Mouse (Mus musculus) forebrain, embryonic 15.5 days (tissue): ENCODE data around the gene Hspa5. TPM values are rescaled to one million over a fixed set of nuclear protein-coding genes. Genes with fewer than 3 reads are reported as not detected.
"Not testable (repeated sequence)": the region's sequence is repeated elsewhere in the genome, so short reads cannot be mapped to it uniquely, and the experiment has no call there.

Source experiments
- ATAC-seq: fragments of 200-750 bp; cut with Nextera tagmentation; replicated peaks from 2 replicates; pipeline ENCODE4 v1.8.0; 2017; ENCODE audit warnings: mild to moderate bottlenecking, moderate TSS enrichment, moderate library complexity
- H3K27ac ChIP-seq: fragments of 300-500 bp; sonication (generic); replicated peaks from 2 replicates; pipeline ENCODE4 v1.5.1; 2015; ENCODE audit warnings: mild to moderate bottlenecking, inconsistent platforms
- H3K27me3 ChIP-seq: fragments of 300-500 bp; sonication (generic); 2 replicates; pipeline ENCODE4 v1.6.1; 2015; ENCODE audit warnings: inconsistent platforms
- H3K36me3 ChIP-seq: fragments of 300-500 bp; sonication (generic); 2 replicates; pipeline ENCODE4 v1.6.1; 2015; ENCODE audit warnings: mild to moderate bottlenecking, inconsistent platforms
- H3K4me1 ChIP-seq: fragments of 300-500 bp; sonication (generic); 2 replicates; pipeline ENCODE4 v1.6.1; 2015; ENCODE audit warnings: inconsistent platforms
- H3K4me2 ChIP-seq: fragments of 300-500 bp; sonication (generic); replicated peaks from 2 replicates; pipeline ENCODE4 v1.6.1; 2015; ENCODE audit warnings: mild to moderate bottlenecking, inconsistent platforms
- H3K4me3 ChIP-seq: fragments of 300-500 bp; sonication (generic); 2 replicates; pipeline ENCODE4 v1.5.1; 2015; ENCODE audit warnings: mild to moderate bottlenecking, inconsistent platforms
- H3K9ac ChIP-seq: fragments of 300-500 bp; sonication (generic); replicated peaks from 2 replicates; pipeline ENCODE4 v1.6.1; 2015; ENCODE audit warnings: mild to moderate bottlenecking, inconsistent platforms
- H3K9me3 ChIP-seq: fragments of 300-500 bp; sonication (generic); 2 replicates; pipeline ENCODE4 v1.6.1; 2016; ENCODE audit warnings: inconsistent platforms
- WGBS: fragments of 180-500 bp; shearing (Covaris S2); methylation state at CpG from one replicate; pipeline ENCODE4 v1.1.7; 2015; ENCODE audit warnings: mixed read lengths; 5-methylcytosine and 5-hydroxymethylcytosine counted together
- polyA plus RNA-seq: library from polyadenylated mRNA; unstranded; fragments of >200 nt; fragmentation: Nextera tagmentation; extraction: Ambion mirVana; gene quantifications from 2 replicates; pipeline ENCODE4 v1.2.1, GENCODE M21; 2015

The Hspa5 gene
- polyA plus RNA-seq, 1 experiment from 2014 or later = 395 TPM

DNA sequence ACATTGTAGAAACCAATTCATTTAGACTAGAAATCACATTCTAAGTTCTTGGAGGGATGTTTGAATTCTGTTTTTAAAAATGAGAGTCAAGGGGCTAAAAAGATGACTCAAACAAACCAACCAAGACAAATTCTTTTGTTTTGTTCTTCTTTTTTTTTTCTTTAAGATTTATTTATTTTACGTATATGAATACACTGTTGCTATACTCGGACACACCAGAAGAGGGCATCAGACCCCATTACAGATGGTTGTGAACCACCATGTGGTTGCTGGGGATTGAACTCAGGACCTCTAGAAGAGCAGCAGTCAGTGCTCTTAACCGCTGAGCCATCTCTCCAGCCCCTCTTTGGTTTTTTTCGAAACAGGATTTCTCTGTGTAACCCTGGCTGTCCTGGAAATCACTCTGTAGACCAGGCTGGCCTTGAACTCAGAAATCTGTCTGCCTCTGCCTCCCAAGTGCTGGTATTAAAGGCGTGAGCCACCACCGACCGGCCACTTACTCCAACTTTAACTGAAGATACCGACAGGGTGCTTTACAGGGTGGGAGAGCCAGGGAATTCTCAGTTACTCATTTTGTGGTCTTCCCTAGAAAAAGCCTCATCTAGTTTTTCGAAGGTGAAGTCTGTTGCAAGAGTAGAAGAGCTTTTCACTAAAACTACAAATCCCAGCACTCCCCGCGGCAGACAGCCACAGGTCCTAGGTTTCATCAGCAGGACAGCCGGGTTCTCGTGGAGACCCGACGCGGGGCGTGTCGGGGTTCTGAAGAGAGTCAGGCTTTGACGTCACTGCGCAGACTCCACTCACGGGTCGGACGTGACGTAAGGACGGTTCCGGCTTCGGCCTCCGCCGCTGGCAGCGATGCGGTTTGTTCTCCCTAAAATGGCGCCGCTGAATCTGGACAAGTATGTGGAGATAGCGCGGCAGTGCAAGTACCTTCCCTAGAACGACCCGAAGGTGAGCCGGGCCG is 30.0 kb downstream of the Hspa5 start:
- Histone ChIP-seq H3K36me3 (peaks cover 12% of the 10 kb centered on the region), H3K4me3 (peak overlapping the region; percentile 74), H3K4me2 (peak overlapping the region; percentile 49), H3K4me1 (peaks cover 33% of the 10 kb centered on the region), H3K27me3 (no peaks in the 10 kb centered on the region), H3K27ac (peak overlapping the region; percentile 93), H3K9me3 (no peaks in the 10 kb centered on the region), H3K9ac (peak overlapping the region; percentile 84)
- 4% methylated on average over 39 of the region's 39 CpGs for WGBS
- peak; percentile 98 for ATAC-seq

GRCm38 (mm10) chr2:34802565-34803245 is 30.9 kb downstream of the Hspa5 start:
- WGBS = under 1% methylated on average over 32 of the region's 32 CpGs
- H3K9me3 ChIP-seq, H3K27me3 ChIP-seq: not testable (repeated sequence)
- peak overlapping the region; percentile 49 for H3K4me2 ChIP-seq
- peak overlapping the region; percentile 84 for H3K9ac ChIP-seq
- ATAC-seq = peak; percentile 55; the same call in 1 of the 2 replicates
- peaks cover 18% of the 10 kb centered on the region for H3K36me3 ChIP-seq
- H3K4me1 ChIP-seq = peaks cover 36% of the 10 kb centered on the region
- peak overlapping the region; percentile 93 for H3K27ac ChIP-seq
- H3K4me3 ChIP-seq = peak overlapping the region; percentile 74

- H3K9ac ChIP-seq = no peak overlapping the region
- no peaks in the 10 kb centered on the region for H3K27me3 ChIP-seq
- peaks cover 21% of the 10 kb centered on the region for H3K36me3 ChIP-seq
- no peaks in the 10 kb centered on the region for H3K9me3 ChIP-seq
- H3K4me2 ChIP-seq = peak overlapping the region; percentile 23
- ATAC-seq = no peak
- WGBS = 70% methylated on average over 3 of the region's 3 CpGs
- H3K4me3 ChIP-seq = peak overlapping the region; percentile 20
- peaks cover 36% of the 10 kb centered on the region for H3K4me1 ChIP-seq
- H3K27ac ChIP-seq = no peak overlapping the region
These were observed 32.0 kb downstream of the Hspa5 start for GRCm38 (mm10) chr2:34803746-34804145.

- WGBS = 99% methylated on average over 2 of the region's 2 CpGs
- Histone ChIP-seq H3K4me2 (no peak overlapping the region), H3K9ac (no peak overlapping the region), H3K9me3 (no peaks in the 10 kb centered on the region), H3K4me3 (no peak overlapping the region), H3K4me1 (peaks cover 32% of the 10 kb centered on the region), H3K27ac (no peak overlapping the region), H3K36me3 (peaks cover 22% of the 10 kb centered on the region), H3K27me3 (no peaks in the 10 kb centered on the region)
- ATAC-seq = no peak
These were observed 32.4 kb downstream of the Hspa5 start for GRCm38 (mm10) chr2:34804172-34804571.

DNA sequence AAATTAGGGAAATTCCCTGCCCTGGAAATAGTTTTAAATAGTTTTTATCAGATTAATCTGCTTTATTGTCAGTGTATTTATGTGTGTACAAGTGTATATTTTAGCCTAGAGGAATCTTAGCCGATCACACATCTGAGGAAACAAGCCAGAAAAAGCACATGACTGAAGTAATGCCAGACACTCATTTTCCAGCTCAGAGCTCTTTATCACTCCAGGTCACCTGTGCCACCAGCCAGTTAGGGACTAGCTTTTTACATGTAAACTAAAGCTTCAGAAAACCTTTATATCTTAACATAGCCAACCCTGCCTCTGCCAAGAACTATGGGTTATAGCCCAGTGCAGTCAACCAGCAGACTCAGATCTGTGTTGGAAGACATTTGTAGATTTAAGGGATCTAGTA is 33.0 kb downstream of the Hspa5 start:
- Histone ChIP-seq H3K9ac (no peak overlapping the region), H3K36me3 (peaks cover 28% of the 10 kb centered on the region), H3K4me1 (peaks cover 29% of the 10 kb centered on the region), H3K27me3 (no peaks in the 10 kb centered on the region), H3K4me3 (no peak overlapping the region), H3K9me3 (no peaks in the 10 kb centered on the region), H3K4me2 (no peak overlapping the region), H3K27ac (no peak overlapping the region)
- ATAC-seq = no peak
- 73% methylated on average over 1 of the region's 1 CpGs for WGBS

DNA sequence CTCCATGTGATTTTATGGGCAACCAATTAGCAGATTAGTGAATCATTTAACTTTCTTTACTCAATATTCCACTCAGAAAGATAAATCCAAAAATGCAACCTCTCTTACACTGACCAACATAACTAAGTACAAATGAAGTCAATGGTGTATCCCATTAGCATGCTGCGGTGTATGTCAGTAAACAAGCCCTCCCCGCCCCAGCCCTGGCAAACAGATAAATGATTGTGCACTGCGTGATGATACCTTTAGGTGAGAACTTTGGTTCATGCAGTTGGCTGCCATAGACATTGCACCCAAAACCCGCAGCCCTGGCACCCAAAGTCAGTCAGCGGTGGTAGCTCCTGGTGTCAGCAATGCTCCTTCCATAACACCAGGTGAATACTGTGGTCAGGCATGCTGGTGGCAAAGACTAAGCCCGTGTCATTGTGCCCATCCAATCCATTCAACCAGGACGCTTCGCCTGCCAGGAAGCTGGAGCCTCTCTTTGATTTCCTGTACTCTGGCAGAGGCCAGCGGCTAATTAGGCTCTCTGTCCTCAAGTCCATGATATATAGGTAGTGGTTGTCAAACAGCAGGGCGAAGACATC is 33.7 kb downstream of the Hspa5 start:
- no peak overlapping the region for H3K27ac ChIP-seq
- H3K27me3 ChIP-seq = no peaks in the 10 kb centered on the region
- H3K36me3 ChIP-seq = peaks cover 29% of the 10 kb centered on the region
- no peak overlapping the region for H3K4me2 ChIP-seq
- peaks cover 26% of the 10 kb centered on the region for H3K4me1 ChIP-seq
- 94% methylated on average over 10 of the region's 10 CpGs for WGBS
- no peak overlapping the region for H3K9ac ChIP-seq
- H3K9me3 ChIP-seq = no peaks in the 10 kb centered on the region
- H3K4me3 ChIP-seq = no peak overlapping the region
- ATAC-seq = no peak

DNA sequence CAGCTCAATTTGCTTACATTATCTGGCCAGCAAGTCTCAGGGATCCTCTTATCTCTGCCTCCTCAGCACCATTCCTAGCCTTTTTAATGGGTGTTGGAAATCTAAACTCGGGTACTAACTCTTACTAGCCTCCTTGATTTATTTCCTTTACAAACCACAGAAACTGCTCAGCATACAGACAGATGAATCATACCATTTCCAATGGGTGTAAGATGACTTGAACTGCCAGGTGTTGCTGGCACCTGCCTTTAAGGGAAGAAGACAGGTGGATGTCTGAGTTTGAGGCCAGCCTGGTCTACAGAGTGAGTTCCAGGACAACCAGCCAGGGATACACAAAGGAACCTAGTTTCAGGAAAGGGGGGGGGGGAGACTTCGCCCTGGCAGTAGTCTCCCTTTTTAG is 36.3 kb downstream of the Hspa5 start:
- Histone ChIP-seq H3K9ac (no peak overlapping the region), H3K4me2 (no peak overlapping the region), H3K27me3 (no peaks in the 10 kb centered on the region), H3K36me3 (peaks cover 47% of the 10 kb centered on the region), H3K27ac (no peak overlapping the region), H3K9me3 (no peaks in the 10 kb centered on the region), H3K4me3 (no peak overlapping the region), H3K4me1 (peaks cover 21% of the 10 kb centered on the region)
- no peak for ATAC-seq
- WGBS = 85% methylated on average over 2 of the region's 2 CpGs

GRCm38 (mm10) chr2:34809568-34809967 is 37.8 kb downstream of the Hspa5 start:
- Histone ChIP-seq H3K27me3 (no peaks in the 10 kb centered on the region), H3K9ac (no peak overlapping the region), H3K9me3 (no peaks in the 10 kb centered on the region), H3K4me1 (peaks cover 7% of the 10 kb centered on the region), H3K4me3 (no peak overlapping the region), H3K4me2 (no peak overlapping the region), H3K36me3 (peaks cover 54% of the 10 kb centered on the region), H3K27ac (no peak overlapping the region)
- WGBS = 88% methylated on average over 1 of the region's 1 CpGs
- no peak for ATAC-seq

DNA sequence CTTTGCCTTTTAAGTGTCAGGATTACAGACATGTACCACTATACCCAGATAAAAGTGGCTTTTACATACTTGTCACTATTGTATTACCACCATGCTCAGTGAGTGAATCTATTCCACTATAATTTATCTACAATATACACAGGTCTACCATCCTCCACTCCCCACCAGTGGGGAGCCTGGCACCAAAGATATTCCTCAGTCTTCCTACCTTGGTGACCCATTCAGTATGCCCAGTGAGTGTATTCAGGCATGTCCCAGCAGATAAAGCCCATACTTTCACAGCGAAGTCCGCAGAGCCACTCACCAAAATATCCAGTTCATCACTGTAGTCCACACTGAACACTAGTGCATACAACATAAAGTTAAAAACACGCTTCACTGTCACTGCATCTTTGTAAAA is 39.0 kb downstream of the Hspa5 start:
- Histone ChIP-seq H3K4me3 (no peak overlapping the region), H3K9me3 (no peaks in the 10 kb centered on the region), H3K4me1 (peaks cover 2% of the 10 kb centered on the region; the same call in 1 of the 2 replicates), H3K27me3 (no peaks in the 10 kb centered on the region), H3K4me2 (no peak overlapping the region), H3K27ac (no peak overlapping the region), H3K9ac (no peak overlapping the region), H3K36me3 (peaks cover 57% of the 10 kb centered on the region)
- 94% methylated on average over 3 of the region's 3 CpGs for WGBS
- no peak for ATAC-seq

DNA sequence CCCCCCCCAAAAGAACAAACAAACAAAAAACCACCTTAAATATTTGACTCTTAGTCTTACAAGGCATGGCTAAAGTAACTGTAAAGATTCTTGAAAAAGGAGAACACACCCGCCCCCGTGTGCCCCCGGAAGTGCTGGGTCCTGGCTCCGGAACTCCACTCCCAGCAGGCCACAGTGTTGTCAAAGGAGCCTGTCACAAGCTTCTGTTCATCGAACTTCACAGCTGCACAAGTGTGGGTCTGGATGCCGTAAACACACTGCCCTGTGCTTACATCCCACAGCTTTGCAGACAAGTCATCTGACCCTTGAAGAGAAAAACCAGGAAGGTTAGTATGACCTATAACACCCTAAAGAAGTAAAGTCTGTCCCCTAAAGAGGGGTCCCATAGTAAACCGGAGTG is 40.9 kb downstream of the Hspa5 start:
- H3K9me3 ChIP-seq = no peaks in the 10 kb centered on the region
- ATAC-seq = no peak
- H3K9ac ChIP-seq = no peak overlapping the region
- no peak overlapping the region for H3K4me2 ChIP-seq
- 90% methylated on average over 7 of the region's 7 CpGs for WGBS
- peaks cover 54% of the 10 kb centered on the region for H3K36me3 ChIP-seq
- no peaks in the 10 kb centered on the region for H3K4me1 ChIP-seq
- H3K27me3 ChIP-seq = no peaks in the 10 kb centered on the region
- H3K27ac ChIP-seq = no peak overlapping the region
- no peak overlapping the region for H3K4me3 ChIP-seq

GRCm38 (mm10) chr2:34815893-34816292 is 44.1 kb downstream of the Hspa5 start:
- H3K4me1 ChIP-seq, H3K27ac ChIP-seq, H3K4me3 ChIP-seq, H3K9me3 ChIP-seq, H3K27me3 ChIP-seq, H3K9ac ChIP-seq, H3K4me2 ChIP-seq, ATAC-seq: not testable (repeated sequence)
- WGBS = 100% methylated on average over 2 of the region's 2 CpGs
- H3K36me3 ChIP-seq = peaks cover 45% of the 10 kb centered on the region

- Histone ChIP-seq H3K36me3 (peaks cover 45% of the 10 kb centered on the region), H3K4me2 (no peak overlapping the region), H3K9me3 (no peaks in the 10 kb centered on the region), H3K9ac (no peak overlapping the region), H3K4me3 (no peak overlapping the region), H3K4me1 (0 out of 2 replicates have a peak, but pooled peaks cover under 1% of the 10 kb centered on the region), H3K27ac (no peak overlapping the region), H3K27me3 (no peaks in the 10 kb centered on the region)
- no peak for ATAC-seq
- 94% methylated on average over 2 of the region's 2 CpGs for WGBS
These were observed 46.7 kb downstream of the Hspa5 start for GRCm38 (mm10) chr2:34818492-34818891.
